Mouse (Mus musculus) thymus, postnatal 14 days (tissue): Measurements from ENCODE around the gene Tesk2.

Experiments
- DNase-seq: peaks from one replicate; pipeline ENCODE4 v3.0.0; 2021

The Tesk2 gene

GRCm38 (mm10) chr4:116721098-116721628 lies 415 bp downstream of the Tesk2 start:
- DNase-seq, result no peak

DNA sequence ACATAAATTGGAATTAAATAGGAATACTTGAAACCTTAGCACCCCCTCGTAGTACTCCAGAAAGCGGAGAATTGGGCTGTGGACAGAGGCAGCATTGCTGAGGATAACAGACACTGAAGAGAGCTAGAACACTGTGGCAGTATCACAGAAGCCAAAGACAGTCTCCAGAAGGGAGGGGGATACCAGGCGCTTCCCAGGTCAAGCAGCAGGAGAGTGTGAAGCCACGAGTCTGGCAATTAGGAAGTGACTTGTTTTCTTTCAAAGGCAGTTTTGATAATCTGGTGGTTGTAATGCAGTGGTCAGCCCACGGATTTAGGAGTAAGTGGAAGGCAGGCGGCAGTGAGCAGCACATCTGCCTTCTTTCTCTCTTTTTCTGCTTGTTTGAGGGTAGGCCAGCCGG lies 1.5 kb downstream of the Tesk2 start:
- DNase-seq, result no peak

GRCm38 (mm10) chr4:116725444-116725843 lies 4.7 kb downstream of the Tesk2 start:
- DNase-seq, result no peak

GRCm38 (mm10) chr4:116727401-116727800 lies 6.7 kb downstream of the Tesk2 start:
- no peak for DNase-seq

GRCm38 (mm10) chr4:116729532-116729931 lies 8.8 kb downstream of the Tesk2 start:
- no peak for DNase-seq

DNA sequence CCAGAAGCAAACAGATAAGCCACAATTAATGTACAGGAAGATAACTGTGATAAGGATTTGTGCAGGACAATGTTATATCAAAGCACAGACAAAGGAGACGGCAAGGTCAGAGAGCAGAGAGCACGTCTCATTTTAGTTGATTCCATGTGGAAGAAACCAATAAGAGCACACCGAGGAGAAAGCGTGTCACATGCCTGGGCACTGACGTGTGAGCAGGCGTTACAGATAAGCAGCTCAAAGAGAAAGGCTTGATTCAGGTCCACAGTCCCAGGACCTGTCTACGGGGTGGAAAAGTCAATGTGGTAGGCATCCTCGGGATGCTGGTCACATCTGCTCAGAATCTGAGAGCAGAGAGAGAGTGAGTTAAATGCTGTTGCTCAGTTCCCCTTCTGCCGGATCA lies 10.3 kb downstream of the Tesk2 start:
- DNase-seq, result no peak

DNA sequence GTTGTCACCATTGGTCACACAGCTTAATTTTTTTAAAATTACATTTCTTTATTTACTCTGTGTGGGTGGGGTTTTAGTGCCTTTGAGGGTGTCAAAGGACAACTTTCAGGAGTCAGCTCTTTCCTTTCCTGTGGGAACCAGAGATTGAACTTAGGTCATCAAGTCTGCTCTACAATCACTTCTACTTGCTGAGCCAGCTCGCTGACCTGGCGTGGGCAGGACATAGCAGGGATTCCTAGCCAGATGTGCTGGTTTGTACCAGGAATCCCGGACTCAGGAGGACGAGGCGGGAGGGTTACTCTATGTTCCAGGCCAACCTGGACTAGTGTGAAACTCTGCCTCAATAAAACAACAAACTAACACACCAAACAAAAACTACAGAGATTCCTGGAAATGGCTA lies 11.6 kb downstream of the Tesk2 start:
- DNase-seq, result no peak

DNA sequence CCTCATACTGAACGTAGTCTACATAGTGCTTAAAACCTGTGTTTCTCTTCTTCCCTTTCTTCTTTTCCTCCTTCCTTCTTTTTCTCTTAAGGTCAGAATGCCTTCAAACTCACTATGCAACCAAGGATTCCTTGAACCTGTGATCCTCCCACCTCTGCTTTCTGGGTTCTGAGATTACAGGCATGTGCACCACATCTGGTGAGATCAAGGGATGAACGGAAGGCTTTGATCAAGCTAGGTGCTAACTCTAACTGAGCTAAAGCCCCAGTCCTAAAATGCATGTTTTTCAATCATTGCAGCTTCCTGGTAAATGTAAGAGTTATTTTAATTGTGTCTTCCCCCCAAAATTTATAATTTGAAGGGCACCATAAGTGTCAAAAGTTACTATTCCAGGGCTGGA lies 14.2 kb downstream of the Tesk2 start:
- DNase-seq, result peak; percentile 9

DNA sequence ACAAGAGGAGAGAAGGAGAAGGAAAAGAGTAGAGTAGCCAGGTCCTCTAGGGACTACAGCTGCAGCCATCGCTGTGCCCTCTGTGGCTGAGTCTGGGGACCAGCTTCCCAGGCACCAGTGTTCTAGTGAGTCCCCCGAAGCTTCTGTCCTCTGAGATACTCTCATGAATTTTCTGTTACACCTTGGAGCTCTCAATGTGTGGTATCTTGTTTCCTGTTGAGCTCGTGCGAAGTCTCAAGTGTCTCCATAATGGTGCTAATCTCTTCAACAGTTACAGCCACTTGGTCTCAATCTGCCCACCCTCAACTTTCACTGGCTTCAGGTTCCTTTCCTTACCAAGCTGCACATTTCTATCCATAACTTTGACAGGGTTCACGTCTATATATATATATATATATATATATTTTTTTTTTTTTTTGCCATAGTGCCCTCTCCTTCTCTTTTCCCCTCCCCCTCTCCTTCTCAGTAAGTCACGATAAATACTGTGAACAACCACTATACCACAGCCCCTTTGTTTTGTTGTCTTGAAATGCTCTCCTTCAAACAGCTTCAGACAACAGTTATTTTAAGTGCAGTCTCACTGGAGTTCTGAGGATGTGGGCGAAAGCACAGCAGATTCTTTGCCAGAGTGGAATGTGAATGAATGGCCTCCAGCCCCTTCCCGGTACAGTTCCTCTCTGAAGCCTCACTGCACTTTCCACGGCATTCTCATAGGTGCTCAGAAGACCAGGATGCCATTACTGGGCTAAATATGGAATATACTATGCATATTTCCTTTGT lies 18.4 kb downstream of the Tesk2 start:
- DNase-seq, result no peak

DNA sequence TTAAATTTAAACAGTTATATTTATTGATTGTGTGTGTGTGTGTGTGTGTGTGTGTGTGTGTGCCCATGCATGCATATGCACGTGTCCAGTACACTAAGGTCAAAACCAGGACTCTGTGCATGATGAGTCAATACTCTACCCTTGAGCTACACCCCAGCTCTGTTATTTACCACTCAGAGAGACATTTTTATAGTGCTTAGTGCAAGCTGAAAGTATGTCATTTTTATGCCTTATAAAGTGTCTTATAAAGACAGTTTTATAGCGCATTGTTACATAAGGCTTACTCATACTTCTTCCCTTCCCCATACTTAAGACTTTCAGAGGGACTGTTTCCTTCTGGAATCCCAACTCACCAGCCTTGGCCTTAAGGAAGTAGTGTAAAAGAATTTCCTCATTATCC lies 29.0 kb downstream of the Tesk2 start:
- no peak for DNase-seq

GRCm38 (mm10) chr4:116761914-116762313 lies 41.2 kb downstream of the Tesk2 start:
- no peak for DNase-seq

DNA sequence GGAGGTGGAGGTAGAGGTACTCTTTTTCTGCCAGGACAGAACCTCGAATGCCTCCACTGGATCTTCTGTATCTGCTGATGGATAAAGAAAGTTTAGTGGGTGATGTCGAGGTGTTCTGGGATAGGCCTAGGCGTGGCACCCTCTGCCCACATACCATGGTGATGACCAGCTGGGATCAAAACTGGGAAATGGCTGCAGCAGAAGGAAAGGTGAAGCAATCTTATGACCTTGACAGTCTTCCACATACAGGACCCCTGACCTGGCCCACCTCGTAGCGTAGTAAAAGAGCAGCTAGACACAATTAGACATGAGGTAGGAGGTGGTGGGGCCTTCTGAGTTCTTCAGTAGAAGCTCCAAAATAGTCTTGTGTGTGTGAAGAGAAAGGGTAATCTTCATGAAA lies 43.3 kb downstream of the Tesk2 start:
- no peak for DNase-seq

- DNase-seq, result no peak
These were observed 47.8 kb downstream of the Tesk2 start for GRCm38 (mm10) chr4:116768510-116768909.

- no peak for DNase-seq
These were observed 48.3 kb downstream of the Tesk2 start for GRCm38 (mm10) chr4:116769060-116769459.

- no peak for DNase-seq
These were observed 55.6 kb downstream of the Tesk2 start for GRCm38 (mm10) chr4:116776391-116776790.

GRCm38 (mm10) chr4:116777079-116777478 lies 56.3 kb downstream of the Tesk2 start:
- no peak for DNase-seq

GRCm38 (mm10) chr4:116780541-116780940 lies 59.8 kb downstream of the Tesk2 start:
- no peak for DNase-seq

DNA sequence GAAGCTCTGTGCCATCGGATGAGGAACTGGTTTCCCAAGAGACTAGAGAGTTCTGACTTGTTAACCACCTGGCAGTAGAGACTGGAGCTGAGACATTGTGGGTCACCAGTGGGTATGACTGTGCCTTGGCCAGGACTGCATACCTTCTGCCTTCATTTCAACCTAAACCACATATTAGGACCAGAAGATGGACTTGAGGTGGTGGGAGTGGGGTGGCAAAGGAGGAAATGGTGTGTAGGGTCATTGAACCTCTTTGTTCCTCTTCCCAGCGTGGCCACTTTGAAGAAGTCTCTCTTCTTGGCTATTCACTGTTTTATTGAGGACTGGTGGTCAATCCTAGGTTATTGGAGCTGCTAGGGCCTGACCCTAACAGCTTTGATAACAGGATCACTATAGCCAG lies 60.6 kb downstream of the Tesk2 start:
- no peak for DNase-seq

DNA sequence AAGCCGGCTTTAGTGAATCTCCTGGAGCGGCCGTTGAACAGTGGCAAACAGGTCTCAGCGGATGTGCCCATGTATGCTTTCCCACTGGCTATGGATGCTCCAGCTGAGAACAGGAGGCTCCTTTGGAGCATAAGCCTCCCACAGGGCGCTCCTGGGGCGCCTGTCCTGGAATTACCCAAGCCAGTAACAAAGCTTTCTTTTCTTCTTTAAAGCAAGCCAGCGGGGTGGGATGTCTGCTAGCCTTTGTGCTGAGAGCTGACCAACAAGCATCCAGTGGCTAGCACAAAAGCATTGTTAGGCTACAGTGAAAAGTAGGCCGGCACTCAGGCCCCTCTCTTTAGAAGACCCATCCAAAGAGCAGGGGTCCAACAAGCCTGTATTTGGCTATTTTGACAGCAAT lies 61.4 kb downstream of the Tesk2 start:
- no peak for DNase-seq

- no peak for DNase-seq
These were observed 65.8 kb downstream of the Tesk2 start for GRCm38 (mm10) chr4:116786587-116786986.

GRCm38 (mm10) chr4:116787985-116788760 lies 67.4 kb downstream of the Tesk2 start:
- DNase-seq, result no peak

DNA sequence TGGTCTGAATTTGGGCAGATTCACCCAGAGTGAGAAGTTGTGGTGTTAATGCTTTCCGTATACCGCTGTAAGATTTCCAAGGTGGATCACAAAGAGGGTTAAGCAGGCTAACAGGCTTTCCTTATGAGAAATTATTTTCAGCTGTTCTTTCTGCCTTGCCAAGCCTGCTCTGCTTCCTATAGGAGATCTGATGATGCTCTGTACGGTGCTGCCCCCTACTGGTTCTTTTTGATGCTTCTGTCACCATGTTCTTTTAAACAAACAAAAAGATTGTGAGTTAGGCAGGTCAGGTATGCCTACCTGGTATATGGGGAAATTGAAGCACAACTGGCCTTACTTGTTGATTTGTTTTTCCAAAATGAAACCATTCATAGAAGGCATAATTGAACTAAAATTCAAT lies 68.2 kb downstream of the Tesk2 start:
- peak; percentile 86 for DNase-seq

DNA sequence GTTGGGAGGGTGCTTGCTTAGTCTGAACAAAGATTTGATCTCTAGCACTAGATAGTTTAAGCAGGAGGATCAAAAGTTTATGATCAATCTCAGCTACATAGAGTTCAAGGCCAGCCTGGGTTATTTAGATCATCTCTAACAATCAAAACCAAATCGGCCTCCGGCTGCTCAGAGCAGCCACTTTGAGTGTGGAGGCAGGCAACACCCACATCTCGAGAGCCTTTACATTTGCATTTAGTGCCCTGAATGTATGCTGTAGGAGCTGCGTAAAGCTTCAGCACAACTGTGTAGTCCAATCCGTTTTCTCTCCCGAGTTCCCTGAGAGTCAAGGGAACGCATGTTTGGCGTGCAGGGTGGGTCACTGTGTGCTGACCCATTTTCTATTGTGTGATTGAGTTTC lies 71.7 kb downstream of the Tesk2 start:
- DNase-seq, result no peak

- DNase-seq, result no peak
These were observed 73.5 kb downstream of the Tesk2 start for GRCm38 (mm10) chr4:116794273-116794672.
